Mouse (Mus musculus) embryonic fibroblast, embryonic 13.5 days (primary cell): ENCODE measurements around the gene Dzank1.

Experiments
- CTCF ChIP-seq: IDR thresholded peaks from 2 replicates; pipeline ENCODE4 v1.5.1; 2011; ENCODE audit warnings: mild to moderate bottlenecking, control low read depth, low read length, moderate library complexity, borderline replicate concordance; ENCODE audit not compliant: insufficient read depth
- POLR2A ChIP-seq: IDR thresholded peaks from 2 replicates; pipeline ENCODE4 v1.6.1; 2011; ENCODE audit warnings: low read depth, mild to moderate bottlenecking, control low read depth, low read length, moderate library complexity

DNA sequence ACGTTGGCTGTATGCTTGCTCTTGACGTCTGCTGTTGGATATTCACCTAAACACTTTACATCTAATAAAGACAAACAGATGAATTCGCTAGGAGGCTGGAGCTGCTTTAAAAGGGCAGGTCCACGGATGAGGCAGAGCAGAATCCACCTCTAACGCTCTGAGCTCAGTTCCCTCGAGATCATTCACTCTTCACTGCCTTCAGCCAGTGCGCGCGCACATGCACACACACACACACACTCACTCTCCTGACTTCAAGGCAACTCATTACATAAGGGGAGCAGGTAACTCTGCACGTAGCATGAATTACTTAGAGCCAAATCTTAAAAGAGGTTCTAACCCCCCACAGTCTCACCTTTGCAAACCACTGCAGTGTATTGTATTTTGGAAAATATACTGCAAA, 1.4 kb downstream of the Dzank1 start:
- no peak for TF ChIP-seq CTCF
- TF ChIP-seq POLR2A: no peak
